Mouse (Mus musculus) gastrocnemius, adult 18-20 months (tissue): ENCODE results near the gene AI837181. TPM values are rescaled to one million over a fixed set of nuclear protein-coding genes. Genes with fewer than 3 reads are reported as not detected.

Experiments used
- DNase-seq: peaks from one replicate; pipeline ENCODE4 v3.0.0; 2021; ENCODE audit warnings: low spot score
- total RNA-seq, 2 experiments: library from RNA; stranded (reverse); gene quantifications; 2 replicates each; pipeline ENCODE4 v1.2.3; 2021

AI837181 gene
- total RNA-seq, 2 experiments from 2014 or later: 32.9 to 36.2 TPM

DNA sequence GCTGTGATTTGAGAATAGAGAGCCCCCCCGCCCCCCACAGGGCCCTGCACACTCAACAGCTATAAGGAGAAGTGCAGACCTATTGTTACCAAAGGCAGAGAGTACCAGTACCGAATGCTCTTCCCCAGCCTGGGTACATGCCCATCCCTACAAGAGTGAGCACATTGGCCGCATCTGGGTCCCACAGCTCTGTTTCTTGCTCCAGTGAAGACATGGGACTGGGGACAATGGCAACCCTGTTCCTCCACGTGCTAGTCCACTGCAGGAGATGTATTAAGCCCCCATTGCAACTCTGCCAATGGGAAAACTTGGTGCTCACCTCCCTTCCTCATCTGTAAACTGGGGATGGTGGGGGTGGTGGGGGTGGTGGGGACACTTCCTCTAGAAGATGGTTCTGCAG lies 11.1 kb upstream of the AI837181 start:
- no peak for DNase-seq

DNA sequence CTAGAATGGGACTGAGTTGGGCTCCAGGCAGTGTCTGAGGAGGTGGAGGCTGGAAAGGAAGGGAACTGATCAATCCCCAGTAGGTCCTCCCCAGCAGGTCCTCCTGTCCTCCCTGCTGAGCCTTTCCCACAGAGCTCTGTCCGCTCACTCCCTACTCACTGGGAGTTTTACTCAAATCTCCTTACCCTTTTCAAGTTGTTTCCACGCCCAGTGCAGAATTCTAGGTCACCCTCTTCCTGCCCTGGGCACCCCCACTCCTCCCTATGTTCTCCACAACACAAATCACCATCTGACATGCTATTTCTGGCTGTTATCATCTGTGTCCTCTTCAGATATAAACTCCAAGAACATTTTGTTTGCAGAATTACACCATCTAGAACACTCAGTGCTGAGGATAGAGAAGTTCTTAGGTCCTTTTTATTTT lies 10.4 kb upstream of the AI837181 start:
- peak; percentile 80 for DNase-seq

DNA sequence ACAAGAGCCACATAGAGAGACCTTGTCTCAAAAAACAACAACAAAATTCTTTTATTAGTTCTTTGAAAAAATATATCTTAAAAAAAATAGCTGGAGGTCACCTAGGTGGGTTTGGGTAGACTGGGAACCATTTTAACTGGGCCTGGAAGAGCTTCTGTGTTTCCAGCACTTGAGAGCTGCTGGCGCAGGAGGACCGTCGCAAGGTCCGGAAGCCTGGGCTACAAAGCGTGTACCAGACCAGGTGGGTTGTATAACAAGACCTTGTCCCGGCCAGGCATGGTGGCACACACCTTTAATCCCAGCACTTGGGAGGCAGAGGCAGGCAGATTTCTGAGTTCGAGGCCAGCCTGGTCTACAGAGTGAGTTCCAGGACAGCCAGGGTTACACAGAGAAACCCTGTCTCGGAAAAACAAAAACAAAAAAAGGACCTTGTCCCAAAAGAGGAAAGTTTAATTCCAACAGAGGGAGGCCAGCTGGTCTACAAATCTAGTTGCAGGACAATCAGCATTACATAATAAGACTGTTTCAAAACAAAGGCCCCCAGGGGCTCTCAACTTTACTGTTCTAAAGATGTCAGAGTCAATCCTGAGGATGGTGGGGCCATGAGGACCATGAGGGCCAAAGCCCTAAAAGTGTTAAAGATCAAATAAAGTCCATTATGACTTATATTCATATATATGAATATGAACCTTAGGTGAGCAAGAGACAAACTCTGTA lies 6.0 kb upstream of the AI837181 start:
- peak; percentile 43 for DNase-seq

DNA sequence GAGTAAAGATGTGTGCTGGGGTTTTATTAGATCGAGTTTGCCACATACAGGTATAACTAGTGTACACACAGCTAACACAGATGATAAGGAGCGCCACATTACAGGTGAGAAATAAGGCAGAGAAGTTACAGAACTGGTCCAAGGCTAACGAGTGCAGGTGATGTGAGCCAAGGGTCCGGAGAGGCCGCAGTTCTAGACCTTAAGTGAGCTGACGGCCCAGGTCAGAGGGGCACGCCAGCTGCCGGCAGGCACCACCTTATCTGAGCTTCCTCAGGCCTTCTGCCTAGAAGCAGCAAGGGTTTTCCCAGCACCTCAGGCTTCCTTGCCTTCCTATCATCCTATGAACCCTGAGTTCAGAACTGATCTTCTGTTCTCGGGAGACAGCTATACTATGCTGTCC lies 5.3 kb upstream of the AI837181 start:
- DNase-seq: no peak

- no peak for DNase-seq
These were observed 4.4 kb upstream of the AI837181 start for GRCm38 (mm10) chr19:5420579-5420978.

DNA sequence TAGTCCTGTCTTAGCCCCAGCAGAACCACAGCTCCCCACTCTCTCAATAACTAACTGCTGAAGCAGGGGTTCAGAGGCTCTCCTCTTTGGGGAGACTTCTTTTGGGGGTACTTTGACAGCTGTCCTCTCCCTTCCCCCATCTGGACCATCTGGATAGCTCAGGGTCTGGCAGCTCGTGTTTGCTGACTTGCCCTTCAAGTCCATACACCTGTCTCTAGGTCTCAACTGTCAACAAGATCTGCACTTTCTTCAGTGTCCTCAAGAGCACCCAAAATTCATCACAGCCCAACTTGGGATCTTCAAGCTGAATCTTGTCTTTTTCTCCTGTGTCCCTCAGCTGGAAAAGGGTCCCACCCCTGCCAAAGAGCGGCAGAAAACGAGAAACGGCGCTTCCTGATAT lies 3.2 kb upstream of the AI837181 start:
- DNase-seq: peak; percentile 47

DNA sequence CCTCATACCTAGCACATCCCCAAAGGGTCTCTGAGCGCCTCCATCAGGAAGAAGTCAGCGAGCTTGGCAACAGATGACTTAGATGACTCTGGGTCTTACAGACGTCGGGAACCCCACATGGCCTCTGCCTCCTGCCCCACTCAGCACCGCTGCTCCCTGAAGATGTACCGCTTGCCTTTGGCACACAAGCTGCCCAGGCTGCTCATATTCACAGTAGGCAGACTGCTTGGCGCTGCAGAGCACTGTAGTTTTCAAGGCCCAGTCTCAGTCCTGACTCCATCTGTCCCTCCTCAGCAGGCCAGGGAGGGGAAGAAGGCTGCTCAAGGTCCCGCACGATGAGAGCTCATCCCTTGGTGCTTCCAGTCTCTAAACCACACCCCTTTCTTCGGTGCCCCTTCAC lies 2.7 kb upstream of the AI837181 start:
- peak; percentile 43 for DNase-seq

GRCm38 (mm10) chr19:5422895-5423443 lies 2.0 kb upstream of the AI837181 start:
- no peak for DNase-seq

GRCm38 (mm10) chr19:5423561-5423960 lies 1.4 kb upstream of the AI837181 start:
- DNase-seq: no peak

- peak; percentile 78 for DNase-seq
These were observed 707 bp upstream of the AI837181 start for GRCm38 (mm10) chr19:5424092-5424781.

- DNase-seq: no peak
These were observed 1.1 kb downstream of the AI837181 start for GRCm38 (mm10) chr19:5425906-5426565.

DNA sequence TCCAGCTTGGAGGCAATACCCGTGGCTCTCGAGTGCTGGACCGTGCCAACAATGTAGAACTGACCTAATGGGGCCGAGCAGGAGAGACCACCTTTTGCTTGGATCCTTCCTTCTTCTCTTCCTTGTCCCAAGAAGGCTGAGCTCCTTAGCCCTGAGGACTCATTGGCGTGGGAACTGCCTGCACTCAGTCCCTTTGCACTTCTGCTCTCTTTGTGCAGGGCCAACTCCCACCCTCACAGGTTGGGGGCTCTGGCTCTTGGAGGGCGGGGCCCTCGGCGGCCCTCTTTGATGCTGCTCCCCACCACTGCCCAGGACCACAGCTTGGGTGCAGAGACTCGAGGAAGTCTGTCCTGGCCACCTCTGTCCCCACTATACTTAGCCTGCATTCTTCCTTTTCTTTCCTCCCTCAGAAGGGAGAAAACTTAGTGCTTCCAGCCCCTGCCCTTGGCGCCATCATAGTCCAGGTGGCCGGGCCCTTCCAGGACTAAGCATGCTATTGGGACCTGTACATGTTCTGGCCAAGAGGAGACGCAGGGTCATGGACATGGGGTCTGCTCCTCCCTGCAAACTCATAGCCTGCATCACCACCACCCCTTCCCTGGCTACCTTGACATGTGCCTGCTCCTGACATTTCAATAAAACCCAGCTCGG lies 1.8 kb downstream of the AI837181 start:
- no peak for DNase-seq

DNA sequence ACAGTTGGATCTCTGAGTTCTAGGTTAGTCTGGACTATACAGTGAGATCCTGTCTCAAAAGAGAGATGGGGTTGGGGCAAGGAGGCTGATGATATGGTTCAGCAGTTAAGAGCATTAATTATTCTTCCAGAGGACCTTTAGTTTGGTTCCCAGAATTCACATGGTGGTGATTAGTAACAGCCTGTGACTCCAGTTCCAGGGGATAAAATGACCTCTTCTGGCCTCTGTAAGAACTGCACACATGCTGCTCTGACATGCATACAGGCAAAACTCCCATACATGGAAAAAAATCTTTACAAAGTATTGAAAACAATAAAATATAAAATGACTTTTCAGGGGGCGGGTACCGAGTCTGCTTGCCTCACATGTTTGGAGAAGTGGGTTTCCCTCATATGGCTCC lies 3.1 kb downstream of the AI837181 start:
- peak; percentile 59 for DNase-seq

DNA sequence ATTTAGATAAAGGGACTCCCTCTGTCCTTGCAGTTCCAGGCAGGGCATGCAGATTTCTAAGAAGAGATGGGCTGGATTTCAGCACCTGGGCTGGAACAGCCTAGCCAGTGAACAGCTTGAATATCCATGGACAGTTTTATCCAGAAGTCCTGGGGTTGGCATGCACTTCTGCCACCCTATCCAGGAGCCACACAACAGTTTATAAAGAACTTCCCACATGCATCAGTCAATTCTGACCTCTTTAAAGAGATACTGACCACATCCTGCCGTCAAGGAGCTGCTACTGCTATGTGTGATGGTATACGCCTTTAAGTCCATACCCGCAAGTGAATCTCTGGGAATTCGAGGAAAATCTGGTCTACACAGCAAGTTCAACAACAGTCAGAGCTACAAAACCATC lies 4.3 kb downstream of the AI837181 start:
- no peak for DNase-seq

GRCm38 (mm10) chr19:5429806-5430205 lies 4.9 kb downstream of the AI837181 start:
- DNase-seq: peak; percentile 86

DNA sequence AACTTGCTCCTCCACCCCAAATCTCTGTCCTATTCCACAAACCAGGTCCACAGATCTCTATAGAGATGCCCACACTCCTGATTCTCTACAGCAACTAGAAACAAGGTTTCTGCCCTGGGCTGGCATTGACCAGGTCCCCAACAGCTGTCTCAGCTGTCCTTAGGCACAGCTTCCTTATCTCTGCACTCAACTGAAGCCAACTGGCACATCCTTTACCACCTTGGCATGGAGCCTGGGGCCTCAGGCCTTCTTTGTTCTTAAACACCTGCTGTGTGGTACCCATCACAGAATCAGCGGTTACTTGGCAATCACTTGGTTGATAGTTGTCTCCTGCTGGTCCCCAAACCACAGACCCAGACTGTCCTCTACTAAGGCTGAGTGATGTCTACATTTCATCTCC lies 5.5 kb downstream of the AI837181 start:
- no peak for DNase-seq

GRCm38 (mm10) chr19:5431911-5432464 lies 7.0 kb downstream of the AI837181 start:
- peak; percentile 54 for DNase-seq

DNA sequence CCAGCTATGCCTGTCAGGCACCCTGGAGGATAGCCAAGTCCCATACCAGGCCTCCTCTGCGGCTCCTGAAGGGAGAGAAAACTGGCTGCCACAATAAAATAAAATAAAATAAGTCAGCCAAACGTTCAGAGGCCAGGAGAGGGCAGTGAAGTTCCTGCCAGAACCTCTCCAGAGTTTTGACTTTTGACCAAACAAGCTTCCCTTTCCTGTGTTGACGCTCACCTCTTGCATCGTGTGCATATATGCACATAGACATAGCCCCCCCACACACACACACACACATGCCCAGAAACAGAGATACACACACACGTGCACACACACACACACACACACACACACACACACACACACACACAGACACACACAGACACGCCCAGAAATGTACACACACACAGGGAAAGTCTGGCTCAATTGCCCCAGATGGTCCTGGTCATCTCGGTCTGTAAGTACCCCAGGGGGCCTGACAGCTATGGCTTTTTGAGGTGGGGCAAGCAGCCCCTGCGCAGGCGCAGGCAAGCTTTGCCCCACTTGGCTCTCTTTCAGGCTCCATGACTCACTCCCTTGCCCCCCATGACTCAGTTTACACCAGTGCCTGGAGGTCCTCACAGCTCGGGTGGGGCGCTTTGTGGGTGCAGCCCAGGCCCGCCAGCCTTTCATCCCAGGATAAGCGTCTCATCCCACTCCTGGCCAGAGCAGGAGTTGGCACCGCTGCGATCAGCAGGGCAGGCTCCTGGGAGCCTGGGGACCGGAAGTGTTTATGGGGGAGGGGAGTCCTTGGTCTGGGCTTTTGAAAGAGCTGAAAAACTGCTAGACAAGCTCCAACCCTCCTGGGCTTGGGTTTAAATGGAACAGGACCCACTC lies 8.3 kb downstream of the AI837181 start:
- DNase-seq: peak; percentile 47

DNA sequence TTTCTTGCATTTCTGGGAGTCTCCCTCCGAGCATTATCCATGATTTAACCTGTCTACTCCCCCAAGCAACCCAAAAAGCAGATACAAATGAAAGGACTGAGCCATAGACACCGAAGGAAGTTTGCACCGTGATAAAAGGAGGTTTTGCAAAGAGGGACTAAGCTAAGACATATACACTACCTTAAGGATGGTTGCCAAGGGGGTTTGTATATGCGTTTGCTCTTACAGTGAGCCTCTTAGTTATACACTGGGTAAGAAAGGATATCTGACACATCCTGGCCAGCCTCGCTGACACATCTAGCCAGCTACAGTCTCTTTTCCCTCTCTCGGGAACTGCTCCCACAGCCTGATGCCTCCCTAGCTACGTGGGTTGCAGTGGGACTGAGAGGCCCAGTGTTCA lies 9.0 kb downstream of the AI837181 start:
- DNase-seq: no peak

DNA sequence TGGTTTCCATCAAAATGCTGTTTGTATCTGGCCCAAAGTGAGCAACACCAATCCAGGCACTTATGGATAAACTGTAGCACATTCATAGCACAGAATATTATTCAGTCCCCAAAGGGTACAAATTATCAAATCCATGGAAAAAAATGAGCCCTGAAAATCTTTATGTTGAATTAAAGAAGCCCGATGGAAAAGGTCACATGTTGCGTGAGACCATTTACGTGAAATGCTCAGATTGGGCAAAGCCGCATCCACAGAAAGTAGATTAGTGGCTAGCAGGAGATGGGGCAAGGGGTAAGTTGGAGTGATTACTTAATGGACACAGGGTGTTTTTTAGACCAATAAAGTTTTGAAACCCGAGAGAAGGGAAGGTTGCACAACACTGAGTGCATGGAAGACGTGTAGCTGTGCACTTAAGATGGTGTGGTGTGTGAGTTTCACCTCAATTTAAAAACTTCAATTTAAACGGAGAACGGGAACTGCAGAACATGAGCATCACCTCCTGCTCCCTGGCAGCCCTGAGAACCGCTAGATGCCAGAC lies 19.5 kb downstream of the AI837181 start:
- no peak for DNase-seq
